Mouse (Mus musculus): ENCODE measurements around the gene Zfp956. TPM values are rescaled to one million over a fixed set of nuclear protein-coding genes. Genes with fewer than 3 reads are reported as not detected.
A peak's percentile ranks its signal among the peaks of the same experiment; 100 is the strongest.
"Not testable (repeated sequence)": the region's sequence is repeated elsewhere in the genome, so short reads cannot be mapped to it uniquely, and the experiment has no call there.

The Zfp956 gene
- polyA plus RNA-seq, 1 experiment from 2014 or later = 11.6 TPM

GRCm38 (mm10) chr6:47920447-47921340, 32.5 kb upstream of the Zfp956 start, which contains the start of gene Zfp212:
Gene Zfp212, plus strand, starts transcription at chr6:47920476.
- Histone ChIP-seq H3K9ac (peak within 1 kb of the TSS; percentile 88), H3K27me3 (no peaks in the 10 kb centered on the region), H3K4me2 (replicated peaks) (peak within 1 kb of the TSS; percentile 84), H3K36me3 (no peaks in the 10 kb centered on the region), H3K4me3 (peak within 1 kb of the TSS; percentile 71), H3K4me1 (peaks cover 12% of the 10 kb centered on the region), H3K9me3 (replicated peaks) (no peaks in the 10 kb centered on the region), H3K27ac (peak within 1 kb of the TSS; percentile 95)
- under 1% methylated on average over 63 of the region's 67 CpGs for WGBS
- ATAC-seq (ENCODE audit: low FRiP score) = peak; percentile 96

DNA sequence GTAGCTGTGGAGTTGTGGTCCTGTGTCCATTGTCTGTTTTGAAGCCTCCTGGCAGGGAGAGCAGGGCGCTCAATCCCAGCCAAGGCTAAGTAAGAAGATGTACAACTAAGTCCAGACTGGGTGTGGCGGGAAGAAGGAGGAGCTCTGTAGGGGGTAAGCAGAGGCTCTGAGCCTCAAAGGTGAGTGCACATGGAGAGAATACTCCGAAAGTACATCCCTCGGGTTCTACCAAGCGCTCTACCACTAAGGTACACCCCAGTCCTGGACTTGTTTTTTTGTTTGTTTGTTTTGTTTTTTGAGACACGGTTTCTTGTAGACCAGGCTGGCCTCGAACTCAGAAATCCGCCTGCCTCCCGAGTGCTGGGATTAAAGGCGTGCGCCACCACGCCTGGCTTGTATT, 10.7 kb upstream of the Zfp956 start:
- 56% methylated on average over 12 of the region's 12 CpGs for WGBS
- ATAC-seq (ENCODE audit: low FRiP score) = 0 out of 2 replicates have a peak, but pooled peaks have one; percentile 31

GRCm38 (mm10) chr6:47943021-47943691, 10.0 kb upstream of the Zfp956 start:
- Histone ChIP-seq H3K9ac (peak overlapping the region; percentile 66), H3K4me3 (peak overlapping the region; percentile 41), H3K4me1 (peaks cover 5% of the 10 kb centered on the region; the same call in 1 of the 2 replicates), H3K27me3 (no peaks in the 10 kb centered on the region), H3K4me2 (replicated peaks) (peak overlapping the region; percentile 69), H3K36me3 (peaks cover 12% of the 10 kb centered on the region), H3K9me3 (replicated peaks) (no peaks in the 10 kb centered on the region), H3K27ac (peak overlapping the region; percentile 18; the same call in 1 of the 2 replicates)
- WGBS = 8% methylated on average over 61 of the region's 64 CpGs
- ATAC-seq (ENCODE audit: low FRiP score) = peak; percentile 89

More for the DNA sequence above, 10.7 kb upstream of the Zfp956 start:
- Histone ChIP-seq H3K4me2 (replicated peaks) (peak overlapping the region; percentile 69), H3K4me3 (peak overlapping the region; percentile 41; the same call in 1 of the 2 replicates), H3K9ac (no peak overlapping the region; the same call in 1 of the 2 replicates), H3K27ac (no peak overlapping the region), H3K36me3 (peaks cover 12% of the 10 kb centered on the region), H3K27me3 (no peaks in the 10 kb centered on the region), H3K9me3 (replicated peaks) (no peaks in the 10 kb centered on the region), H3K4me1 (peaks cover 5% of the 10 kb centered on the region; the same call in 1 of the 2 replicates)

GRCm38 (mm10) chr6:47943721-47944120, 9.5 kb upstream of the Zfp956 start:
- Histone ChIP-seq H3K4me2 (replicated peaks) (peak overlapping the region; percentile 69), H3K9ac (peak overlapping the region; percentile 66), H3K4me1 (peaks cover 5% of the 10 kb centered on the region; the same call in 1 of the 2 replicates), H3K9me3 (replicated peaks) (no peaks in the 10 kb centered on the region), H3K36me3 (peaks cover 12% of the 10 kb centered on the region), H3K27me3 (no peaks in the 10 kb centered on the region), H3K4me3 (peak overlapping the region; percentile 41), H3K27ac (no peak overlapping the region)
- no peak for ATAC-seq (ENCODE audit: low FRiP score)
- 86% methylated on average over 3 of the region's 3 CpGs for WGBS

- Histone ChIP-seq H3K9ac (no peak overlapping the region), H3K27ac (no peak overlapping the region)
These were observed 5.8 kb upstream of the Zfp956 start for GRCm38 (mm10) chr6:47947388-47947787.

GRCm38 (mm10) chr6:47954425-47954824, 1.2 kb downstream of the Zfp956 start:
- 90% methylated on average over 3 of the region's 3 CpGs for WGBS
- Histone ChIP-seq H3K36me3 (0 out of 2 replicates have a peak, but pooled peaks cover 17% of the 10 kb centered on the region), H3K4me1 (0 out of 2 replicates have a peak, but pooled peaks cover 4% of the 10 kb centered on the region), H3K27ac (no peak overlapping the region), H3K4me3 (peak overlapping the region; percentile 47; the same call in 1 of the 2 replicates), H3K4me2 (replicated peaks) (peak overlapping the region; percentile 70), H3K9ac (no peak overlapping the region), H3K9me3 (replicated peaks) (no peaks in the 10 kb centered on the region), H3K27me3 (peaks cover 3% of the 10 kb centered on the region; the same call in 1 of the 2 replicates)
- ATAC-seq (ENCODE audit: low FRiP score) = no peak

More at GRCm38 (mm10) chr6:47947388-47947787, 5.8 kb upstream of the Zfp956 start:
- no peak overlapping the region for H3K4me2 ChIP-seq (replicated peaks)
- H3K9me3 ChIP-seq (replicated peaks) = no peaks in the 10 kb centered on the region
- no peak overlapping the region for H3K4me3 ChIP-seq
- WGBS = 93% methylated on average over 4 of the region's 4 CpGs
- no peak for ATAC-seq (ENCODE audit: low FRiP score)
- peaks cover 1% of the 10 kb centered on the region; the same call in 1 of the 2 replicates for H3K27me3 ChIP-seq
- H3K36me3 ChIP-seq = peaks cover 15% of the 10 kb centered on the region
- H3K4me1 ChIP-seq = peaks cover 5% of the 10 kb centered on the region; the same call in 1 of the 2 replicates

GRCm38 (mm10) chr6:47957816-47958215, 4.6 kb downstream of the Zfp956 start:
- no peaks in the 10 kb centered on the region for H3K9me3 ChIP-seq (replicated peaks)
- H3K4me2 ChIP-seq (replicated peaks) = no peak overlapping the region
- peaks cover 30% of the 10 kb centered on the region for H3K36me3 ChIP-seq
- no peak for ATAC-seq (ENCODE audit: low FRiP score)
- H3K4me3 ChIP-seq = no peak overlapping the region
- no peak overlapping the region for H3K9ac ChIP-seq
- no peak overlapping the region for H3K27ac ChIP-seq
- no peaks in the 10 kb centered on the region for H3K27me3 ChIP-seq
- 0 out of 2 replicates have a peak, but pooled peaks cover 4% of the 10 kb centered on the region for H3K4me1 ChIP-seq

DNA sequence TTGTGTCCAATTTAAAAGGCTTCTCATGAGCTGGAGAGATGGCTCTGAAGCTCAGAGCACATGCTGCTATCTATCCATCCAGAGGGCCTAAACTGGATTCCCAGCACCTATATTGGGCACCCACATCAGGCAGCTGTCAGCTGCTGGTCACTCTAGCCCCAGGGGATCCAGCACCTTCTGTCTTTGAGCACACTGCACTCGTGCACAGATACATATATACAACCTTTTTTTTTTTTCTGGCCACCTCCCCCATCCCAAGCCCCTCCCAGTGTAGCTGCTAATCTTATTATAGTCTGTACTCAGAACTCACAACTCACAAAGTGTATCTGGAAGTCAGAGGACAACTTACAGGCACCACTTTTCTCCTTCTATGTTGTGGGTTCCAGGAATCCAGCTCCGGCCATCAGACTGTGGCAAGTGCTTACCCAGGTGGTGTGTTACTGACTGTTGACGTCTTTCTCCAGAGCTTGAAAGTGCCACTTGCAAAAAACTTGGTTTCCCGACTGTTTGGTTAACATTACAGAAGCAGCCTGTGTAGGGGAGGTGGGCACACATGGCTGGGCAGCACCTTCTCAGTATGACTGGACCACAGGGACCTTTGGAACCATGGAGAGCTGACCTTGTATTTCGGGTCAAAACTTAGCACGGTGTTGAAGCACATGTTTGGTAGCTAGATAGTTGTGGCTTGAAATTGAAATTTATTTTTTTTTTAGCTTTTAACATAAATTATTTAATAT, 7.7 kb downstream of the Zfp956 start:
- H3K4me1 ChIP-seq = no peaks in the 10 kb centered on the region
- WGBS = 90% methylated on average over 6 of the region's 6 CpGs
- no peak overlapping the region for H3K4me2 ChIP-seq (replicated peaks)
- no peak overlapping the region for H3K9ac ChIP-seq
- no peak for ATAC-seq (ENCODE audit: low FRiP score)
- H3K9me3 ChIP-seq (replicated peaks) = no peaks in the 10 kb centered on the region
- H3K27me3 ChIP-seq = no peaks in the 10 kb centered on the region
- H3K4me3 ChIP-seq = no peak overlapping the region
- H3K36me3 ChIP-seq = peaks cover 53% of the 10 kb centered on the region
- H3K27ac ChIP-seq = no peak overlapping the region

DNA sequence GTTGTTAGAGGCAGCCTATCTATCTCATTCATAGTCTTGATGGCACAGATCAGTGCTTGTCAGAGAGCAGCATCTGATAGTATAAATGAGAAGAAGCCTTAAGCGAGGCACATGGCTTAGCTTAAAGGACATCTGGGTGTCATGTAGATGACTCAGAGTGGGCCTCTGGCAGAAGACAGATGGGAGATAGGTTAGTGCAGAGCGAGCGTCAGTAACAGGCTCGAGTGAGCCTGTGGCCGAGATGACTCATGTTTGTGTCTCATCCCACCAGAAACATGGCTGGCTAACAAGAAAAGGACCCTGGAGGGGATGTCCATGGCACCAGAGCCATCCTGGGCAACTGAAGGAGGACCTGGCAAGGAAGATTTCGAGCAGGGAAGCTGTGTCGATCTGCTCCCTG, 9.9 kb downstream of the Zfp956 start:
- peaks cover 46% of the 10 kb centered on the region for H3K36me3 ChIP-seq
- H3K27ac ChIP-seq = no peak overlapping the region
- no peaks in the 10 kb centered on the region for H3K9me3 ChIP-seq (replicated peaks)
- H3K27me3 ChIP-seq = no peaks in the 10 kb centered on the region
- 88% methylated on average over 7 of the region's 7 CpGs for WGBS
- H3K4me2 ChIP-seq (replicated peaks) = no peak overlapping the region
- H3K4me3 ChIP-seq = no peak overlapping the region
- no peak overlapping the region for H3K9ac ChIP-seq
- no peaks in the 10 kb centered on the region for H3K4me1 ChIP-seq
- ATAC-seq (ENCODE audit: low FRiP score) = no peak

DNA sequence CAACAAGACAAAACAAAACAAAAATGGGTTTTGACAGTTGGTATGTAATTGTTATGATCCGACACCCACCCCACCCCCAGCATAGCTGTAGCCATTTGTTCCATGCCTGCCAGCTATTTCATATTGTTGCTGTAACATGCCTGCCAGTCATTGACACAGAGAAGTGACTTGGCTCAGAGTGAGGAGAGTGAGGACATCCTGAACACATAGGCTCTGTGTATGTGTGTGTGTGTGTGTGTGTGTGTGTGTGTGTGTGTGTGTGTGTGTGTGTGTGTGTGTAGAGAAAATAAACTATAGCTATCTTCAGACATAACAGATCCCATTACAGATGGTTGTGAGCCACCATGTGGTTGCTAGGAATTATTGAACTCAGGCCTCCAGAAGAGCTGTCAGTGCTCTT, 15.0 kb downstream of the Zfp956 start:
- H3K9ac ChIP-seq; H3K4me2 ChIP-seq (replicated peaks); H3K9me3 ChIP-seq (replicated peaks); H3K27me3 ChIP-seq; H3K4me1 ChIP-seq; H3K4me3 ChIP-seq; H3K27ac ChIP-seq; ATAC-seq (ENCODE audit: low FRiP score): not testable (repeated sequence)
- H3K36me3 ChIP-seq = peaks cover 22% of the 10 kb centered on the region
- WGBS = 71% methylated on average over 1 of the region's 1 CpGs

DNA sequence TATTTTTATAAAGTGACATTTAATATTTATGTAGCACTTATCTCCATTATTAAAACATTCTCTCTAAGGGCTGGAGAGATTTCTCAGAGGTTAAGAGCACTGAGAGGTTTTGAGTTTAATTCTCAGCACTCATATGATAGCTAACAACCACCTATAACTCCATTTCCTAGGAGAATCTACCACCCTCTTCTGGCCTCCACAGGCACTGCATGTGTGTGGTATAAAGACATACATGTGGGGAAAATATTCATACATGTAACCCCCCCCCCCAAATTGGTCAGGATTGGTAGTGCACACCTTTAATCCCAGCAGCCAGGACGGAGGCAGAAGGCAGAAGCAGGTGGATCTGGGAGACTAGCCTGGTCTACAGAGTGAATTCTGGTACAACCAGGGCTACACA, 21.4 kb downstream of the Zfp956 start:
- H3K9me3 ChIP-seq (replicated peaks) = no peaks in the 10 kb centered on the region
- H3K4me3 ChIP-seq = no peak overlapping the region
- H3K9ac ChIP-seq = no peak overlapping the region
- no peaks in the 10 kb centered on the region for H3K36me3 ChIP-seq
- WGBS = 84% methylated on average over 1 of the region's 1 CpGs
- H3K27ac ChIP-seq = no peak overlapping the region
- no peaks in the 10 kb centered on the region for H3K4me1 ChIP-seq
- no peaks in the 10 kb centered on the region for H3K27me3 ChIP-seq
- H3K4me2 ChIP-seq (replicated peaks) = no peak overlapping the region
- ATAC-seq (ENCODE audit: low FRiP score) = no peak
